Mouse (Mus musculus): ENCODE measurements around the gene Olfr1322. TPM values are rescaled to one million over a fixed set of nuclear protein-coding genes. Genes with fewer than 3 reads are reported as not detected.

The Olfr1322 gene
- not detected for total RNA-seq (2021)
- long read RNA-seq, experiment 1: 0 reads
- long read RNA-seq, experiment 2: 0 reads

DNA sequence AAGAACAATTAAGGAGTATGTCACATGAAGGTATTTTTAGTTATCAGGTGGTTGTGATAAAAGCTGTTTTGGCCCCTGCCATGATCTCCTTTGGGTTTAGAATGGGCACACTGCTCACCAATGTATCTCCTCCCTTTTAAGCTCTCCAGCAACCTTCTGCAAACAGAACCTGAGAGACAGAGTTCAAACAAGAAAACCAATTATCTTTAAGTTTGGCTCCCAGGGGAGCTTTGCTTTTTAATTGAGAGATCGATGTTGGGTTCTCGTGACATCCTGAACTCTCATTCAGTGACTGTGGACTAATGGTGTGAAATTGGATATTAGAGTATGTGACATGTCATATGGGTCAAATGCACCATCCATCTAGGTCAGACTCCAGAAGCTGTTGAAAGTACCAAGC, at the start of gene Olfr1322:
TSS of gene Olfr1322 (minus strand) at position 101 of the 400 bp plus-strand sequence.
- intact Hi-C loops (cut with DNase I): no loop called here
- no peak for DNase-seq

DNA sequence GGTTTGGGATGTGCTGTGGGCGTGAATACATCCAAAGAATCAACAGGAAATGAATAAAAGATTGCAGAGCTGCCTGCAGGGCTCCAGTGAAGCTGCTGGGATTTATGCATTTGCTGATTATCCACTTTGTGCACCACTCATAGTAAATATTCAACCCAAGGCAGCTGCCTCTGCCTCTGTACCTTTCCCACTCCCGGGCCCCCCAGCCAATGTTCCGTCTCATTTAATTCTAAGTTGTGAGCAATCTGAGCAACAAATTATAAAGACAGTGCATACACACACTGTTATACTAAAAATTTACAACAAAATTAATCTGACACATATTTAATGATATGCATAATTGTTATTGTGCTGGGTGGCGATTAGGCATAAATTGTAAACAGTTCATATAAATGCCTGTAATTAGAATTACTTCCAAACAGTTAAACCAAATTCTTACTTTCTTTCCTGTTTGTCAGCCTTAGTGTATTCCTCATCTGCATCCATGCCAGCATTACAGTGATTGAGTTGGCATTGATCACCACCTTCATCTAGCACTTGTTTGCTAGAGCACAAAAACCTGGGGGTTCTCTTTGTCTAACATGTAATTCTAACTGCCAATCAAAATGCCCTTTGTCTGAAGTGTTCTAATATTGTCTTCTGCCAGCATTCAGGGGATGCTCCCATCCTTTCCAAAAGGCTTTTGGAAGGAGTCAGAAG, 13.5 kb downstream of the Olfr1322 start:
- intact Hi-C loops (cut with DNase I): no loop called here
- DNase-seq: no peak

Other genes with a start within 250 kb of the Olfr1322 start
- not detected for gene Olfr1320, start 219.2 kb downstream of the Olfr1322 start, total RNA-seq (2021)
- not detected for gene Olfr1321, start 156.4 kb downstream of the Olfr1322 start, total RNA-seq (2021)
- 10 to 100 TPM; 14.6 to 27.8 TPM for gene Igsf1, start 93.7 kb downstream of the Olfr1322 start, total RNA-seq (2021)
- gene Olfr1323, start 127.9 kb upstream of the Olfr1322 start, total RNA-seq (2021): not detected